Mouse (Mus musculus) left cerebral cortex, postnatal 36 days (tissue): ENCODE results near the gene Grhpr. TPM values are rescaled to one million over a fixed set of nuclear protein-coding genes. Genes with fewer than 3 reads are reported as not detected.
A peak's percentile ranks its signal among the peaks of the same experiment; 100 is the strongest.
"Not testable (repeated sequence)": the region's sequence is repeated elsewhere in the genome, so short reads cannot be mapped to it uniquely, and the experiment has no call there.

Experiments used
- DNase-seq, 2 experiments: peaks; one replicate each; pipeline ENCODE4 v3.0.0; 2021 to 2022; ENCODE audit warnings: low spot score in 2 of 2, mixed read lengths in 1 of 2
- intact Hi-C: fragments of 180-260 bp; cut with DNase I; formaldehyde crosslinking; loops from one replicate; pipeline ENCODE4 v1.15.1; 2025
- total RNA-seq, 2 experiments: library from RNA; stranded (reverse); gene quantifications; 2 replicates each; pipeline ENCODE4 v1.2.3; 2021

The Grhpr gene
- total RNA-seq, 2 experiments from 2014 or later = 23.5 to 31.0 TPM

- intact Hi-C loops = loop anchor here (2.0 to 10.0 kb wide), 2 partner anchors 39 to 393 kb away; partner anchors contain the start of gene Slc25a51
- no peak for DNase-seq
Observed at GRCm38 (mm10) chr4:45011581-45012104, 30.4 kb downstream of the Grhpr start.

GRCm38 (mm10) chr4:45012105-45012975 lies 31.1 kb downstream of the Grhpr start, which contains the start of gene Zbtb5:
Gene Zbtb5, minus strand, starts transcription at chr4:45012412.
- DNase-seq = peak; percentile 99 to 100
- intact Hi-C loops = loop anchor here (2.0 to 10.0 kb wide), 2 partner anchors 40 to 392 kb away; partner anchors contain the start of gene Slc25a51

DNA sequence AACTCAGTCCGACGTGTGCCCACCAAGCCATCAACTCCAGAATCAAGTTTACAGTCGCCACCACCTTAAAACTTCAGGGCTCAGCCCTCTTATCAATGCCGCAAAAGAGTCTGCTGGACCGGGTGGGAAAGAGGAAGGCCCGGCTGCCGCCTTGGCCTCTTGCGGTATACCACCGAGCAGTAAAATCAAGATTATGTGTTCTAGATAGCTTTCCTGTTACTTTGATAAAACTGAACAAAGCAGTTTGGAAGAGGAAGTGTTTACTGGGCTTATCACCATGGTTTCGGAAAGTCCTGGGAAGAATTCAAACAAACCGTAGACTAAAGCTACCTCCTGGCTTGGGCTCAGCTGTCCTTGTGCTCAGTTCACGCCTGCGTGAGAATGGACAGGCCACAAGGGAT lies 31.8 kb downstream of the Grhpr start:
- intact Hi-C loops = loop anchor here (2.0 to 10.0 kb wide), 2 partner anchors 40 to 392 kb away; partner anchors contain the start of gene Slc25a51
- DNase-seq = no peak

GRCm38 (mm10) chr4:45013537-45013936 lies 32.3 kb downstream of the Grhpr start:
- DNase-seq = no peak
- intact Hi-C loops = loop anchor here (2.0 to 10.0 kb wide), 2 partner anchors 41 to 391 kb away; partner anchors contain the start of gene Slc25a51

GRCm38 (mm10) chr4:45015615-45016014 lies 34.4 kb downstream of the Grhpr start:
- intact Hi-C loops = loop anchor here (5.0 to 10.0 kb wide), 3 partner anchors 87 to 389 kb away; partner anchors contain the start of gene Slc25a51
- DNase-seq = peak; percentile 40 to 52

- intact Hi-C loops = loop anchor here (5.0 to 10.0 kb wide), 3 partner anchors 84 to 386 kb away; partner anchors contain the start of gene Slc25a51
- DNase-seq = peak; percentile 80 to 82
Observed at GRCm38 (mm10) chr4:45018452-45018980, 37.3 kb downstream of the Grhpr start, which contains the start of gene Polr1e. Gene Polr1e, plus strand, starts transcription at chr4:45018583.

DNA sequence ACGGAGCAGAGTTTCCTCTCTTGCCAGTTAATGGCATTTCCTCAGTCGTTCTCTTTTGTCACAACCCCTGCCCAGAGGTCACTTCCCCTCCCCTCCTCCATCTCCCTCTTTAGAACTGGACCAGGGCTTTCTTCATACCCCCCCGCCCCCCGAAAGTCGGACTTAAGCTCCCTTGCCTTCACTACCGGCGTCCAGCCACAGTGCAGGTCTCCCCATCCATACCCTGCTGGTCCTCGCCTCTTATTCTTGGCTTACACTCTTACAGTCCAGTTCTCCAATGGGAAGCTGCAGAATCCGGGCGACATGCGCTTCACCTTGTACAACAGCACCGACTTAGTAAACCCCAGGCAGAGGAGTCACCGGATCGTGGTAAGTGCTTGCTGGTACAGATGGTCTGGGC lies 37.8 kb downstream of the Grhpr start:
- intact Hi-C loops = loop anchor here (5.0 to 10.0 kb wide), 3 partner anchors 83 to 386 kb away; partner anchors contain the start of gene Slc25a51

DNA sequence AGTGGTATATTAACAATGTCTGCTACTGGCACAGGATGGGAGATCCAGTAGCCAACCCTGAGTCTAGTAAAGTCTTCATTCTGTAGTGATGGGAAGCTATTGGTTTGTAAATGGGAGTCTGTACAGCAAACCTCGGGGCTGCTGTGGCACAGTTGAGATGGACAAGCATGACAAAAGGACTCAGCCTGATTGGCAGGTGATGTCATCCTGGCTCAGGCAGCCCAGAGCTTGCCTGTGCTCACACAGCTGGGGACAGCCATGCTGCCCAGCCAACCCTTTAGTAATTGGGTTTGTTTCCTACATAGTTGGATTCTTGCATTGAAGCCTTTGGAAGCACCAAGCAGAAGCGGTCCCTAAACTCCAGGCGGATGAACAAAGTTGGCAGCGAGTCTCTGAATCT lies 45.3 kb downstream of the Grhpr start:
- no peak for DNase-seq
- intact Hi-C loops = loop anchor here (10.0 kb wide), 1 partner anchor 1108 kb away; the partner anchor contains the start of genes Ncbp1 and Tstd2

More for the DNA sequence above, 37.8 kb downstream of the Grhpr start:
- DNase-seq = no peak

- no peak for DNase-seq
- intact Hi-C loops = no loop called here
Observed at GRCm38 (mm10) chr4:45032586-45032985, 51.4 kb downstream of the Grhpr start.

DNA sequence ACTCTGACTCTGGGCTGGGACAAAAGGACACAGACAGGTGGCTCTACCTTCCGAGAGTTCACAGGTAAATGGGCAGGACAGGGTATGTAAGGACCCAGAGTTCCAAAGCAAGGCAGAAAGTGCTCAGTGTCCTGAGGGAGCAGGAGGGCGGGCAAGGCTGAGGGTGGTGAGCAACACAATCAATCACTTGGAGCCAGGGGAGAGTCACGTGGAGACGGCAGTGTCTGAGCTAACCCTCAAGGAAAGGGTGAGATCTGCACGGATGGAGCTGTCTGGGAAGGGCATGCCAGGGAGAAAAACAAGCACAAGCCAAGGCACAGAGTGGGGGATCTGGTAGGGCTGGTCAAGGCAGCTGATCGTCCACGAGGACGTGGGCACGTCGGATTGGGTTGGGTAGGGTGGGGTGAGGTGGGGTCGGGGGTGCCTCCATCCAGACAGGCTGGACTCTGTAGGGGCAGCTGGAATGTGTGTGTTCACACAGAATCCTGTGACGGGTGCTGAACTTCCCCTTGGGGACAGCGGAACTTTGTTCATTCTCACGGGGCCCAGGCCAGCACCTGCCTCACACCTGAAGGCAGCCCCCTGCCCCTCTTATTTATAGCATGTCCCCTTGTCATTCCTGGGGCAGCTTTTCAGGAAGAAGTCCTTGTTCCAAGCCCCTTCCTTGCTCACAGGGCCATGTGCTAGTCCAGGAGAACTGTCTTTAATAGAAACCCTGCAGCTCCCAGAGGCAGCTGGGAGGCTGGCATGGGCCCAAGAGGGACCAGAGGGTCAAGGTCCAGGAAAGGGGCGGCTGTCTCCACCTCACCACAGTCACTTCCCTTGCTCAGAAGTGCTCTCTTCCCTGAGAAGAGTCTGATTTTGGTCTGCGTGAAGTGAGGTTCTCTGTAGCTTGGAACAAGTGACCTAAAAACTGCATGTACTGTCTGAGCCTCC lies 53.8 kb downstream of the Grhpr start:
- DNase-seq = no peak
- intact Hi-C loops = no loop called here

GRCm38 (mm10) chr4:45036048-45036447 lies 54.9 kb downstream of the Grhpr start:
- intact Hi-C loops = no loop called here
- DNase-seq = no peak

DNA sequence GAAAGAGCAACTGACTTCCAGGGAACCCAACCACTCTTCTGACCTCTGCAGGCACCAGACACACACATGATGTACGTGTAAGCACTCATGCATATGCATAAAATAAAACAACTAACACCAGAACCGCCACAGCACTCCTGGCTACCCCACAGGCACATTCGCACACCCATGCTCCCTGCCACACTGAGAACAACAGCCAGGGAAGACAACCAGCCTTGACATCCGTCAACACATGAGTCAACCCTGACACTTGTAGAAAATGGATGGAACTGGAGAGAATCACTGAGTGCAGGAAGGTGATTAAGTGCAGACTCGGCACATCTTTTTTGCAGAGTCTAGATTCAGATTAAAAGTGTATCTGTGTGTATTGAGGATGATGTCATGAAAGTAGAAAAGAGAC lies 55.4 kb downstream of the Grhpr start:
- no peak for DNase-seq
- intact Hi-C loops = no loop called here

DNA sequence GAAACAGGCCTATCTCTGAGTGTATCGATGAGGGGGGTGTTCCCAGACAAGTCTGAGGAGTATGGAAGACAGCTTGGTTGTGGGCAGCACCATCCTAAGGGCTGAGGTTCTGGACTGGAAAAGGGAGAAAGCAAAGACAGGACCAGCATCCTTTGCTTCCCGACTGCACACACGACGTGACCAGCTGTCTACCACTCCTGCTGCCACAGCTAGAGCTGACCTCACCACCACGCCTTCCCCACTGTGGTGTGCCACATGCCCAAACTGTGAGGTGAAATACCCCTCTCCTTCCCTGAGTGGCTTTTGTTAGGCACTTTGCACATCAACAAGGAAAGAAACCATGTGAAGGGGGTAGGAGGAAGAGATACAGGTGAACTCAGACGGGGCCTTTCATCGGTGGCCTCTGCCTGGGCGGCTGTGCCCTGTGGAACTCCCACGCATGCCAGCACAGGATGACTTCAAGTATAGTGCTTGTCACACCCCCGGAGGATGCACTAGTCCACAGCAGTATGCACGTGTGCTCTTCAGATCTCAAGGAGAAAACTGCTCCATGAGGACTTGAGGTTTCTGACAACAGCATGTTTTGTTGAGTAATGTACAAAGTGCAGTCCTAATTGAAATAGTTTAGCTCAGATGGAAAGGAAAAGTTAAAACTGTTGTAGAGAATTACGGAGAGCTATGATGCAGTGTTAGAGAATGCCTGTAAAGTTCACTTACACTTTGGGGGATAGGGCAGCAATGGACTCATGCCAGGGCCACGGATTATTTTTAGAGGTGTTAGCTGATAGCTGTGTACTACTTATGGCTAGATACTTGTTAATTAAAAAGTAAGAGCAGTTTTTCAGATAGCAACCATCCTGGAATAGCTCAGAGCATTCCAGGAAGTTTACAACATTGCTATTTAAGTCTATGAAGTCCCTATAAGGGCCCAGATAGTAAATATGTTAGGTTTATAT lies 56.5 kb downstream of the Grhpr start:
- intact Hi-C loops = no loop called here

DNA sequence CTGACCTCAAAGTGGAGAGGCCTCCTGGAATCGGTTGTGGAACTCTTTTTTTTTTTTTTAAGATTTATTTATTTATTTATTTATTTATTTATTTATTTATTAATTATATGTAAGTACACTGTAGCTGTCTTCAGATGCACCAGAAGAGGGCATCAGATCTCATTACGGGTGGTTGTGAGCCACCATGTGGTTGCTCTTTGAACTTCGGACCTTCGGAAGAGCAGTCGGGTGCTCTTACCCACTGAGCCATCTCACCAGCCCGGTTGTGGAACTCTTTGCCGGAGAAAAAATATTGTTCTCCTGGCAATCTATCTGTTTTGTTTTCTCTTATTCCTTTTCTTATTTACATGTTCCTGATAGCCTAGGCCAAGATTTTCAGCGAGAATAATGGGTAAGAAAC lies 57.7 kb downstream of the Grhpr start:
- DNase-seq, intact Hi-C loops: not testable (repeated sequence)

More for the DNA sequence above, 56.5 kb downstream of the Grhpr start:
- no peak for DNase-seq

DNA sequence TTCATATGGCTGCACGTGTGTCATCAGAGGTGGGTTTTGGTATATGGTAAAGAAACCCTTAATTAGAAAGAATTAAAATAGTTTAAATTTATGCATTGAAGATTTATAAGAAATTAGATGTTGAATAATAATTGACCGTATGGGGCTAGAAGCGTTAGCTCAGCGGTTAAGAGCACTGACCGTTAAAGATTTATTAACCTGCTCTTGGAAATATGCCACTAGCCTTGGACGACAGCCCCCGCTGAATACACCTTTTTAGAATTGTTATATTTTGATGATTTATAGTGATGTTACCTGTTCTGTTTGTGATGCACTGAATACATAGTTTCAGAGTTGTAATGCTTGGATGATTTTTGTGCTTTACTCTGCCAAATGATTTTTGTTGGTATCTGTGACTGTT lies 58.4 kb downstream of the Grhpr start:
- intact Hi-C loops, DNase-seq: not testable (repeated sequence)
